Mouse (Mus musculus): ENCODE measurements around the gene Spint2. TPM values are rescaled to one million over a fixed set of nuclear protein-coding genes. Genes with fewer than 3 reads are reported as not detected.

Spint2 gene
- polyA plus RNA-seq, 1 experiment from 2014 or later, result 79.3 TPM

- no peak overlapping the region for H3K4me3 ChIP-seq
- peaks cover 74% of the 10 kb centered on the region for H3K27me3 ChIP-seq (replicated peaks; ENCODE audit: low read depth, poor library complexity, severe bottlenecking)
- peaks cover 40% of the 10 kb centered on the region for H3K4me1 ChIP-seq
- H3K36me3 ChIP-seq (replicated peaks), result no peaks in the 10 kb centered on the region
- H3K9me3 ChIP-seq, result no peaks in the 10 kb centered on the region
- 90% methylated on average over 7 of the region's 7 CpGs for WGBS
- DNase-seq (ENCODE audit: low spot score), result no peak
- no peak overlapping the region for H3K27ac ChIP-seq (replicated peaks)
Measured at GRCm38 (mm10) chr7:29287481-29287880, 5.8 kb upstream of the Spint2 start.

- Histone ChIP-seq H3K36me3 (replicated peaks) (no peaks in the 10 kb centered on the region), H3K4me3 (no peak overlapping the region), H3K27ac (replicated peaks) (no peak overlapping the region), H3K27me3 (replicated peaks; ENCODE audit: low read depth, poor library complexity, severe bottlenecking) (peaks cover 86% of the 10 kb centered on the region), H3K9me3 (no peaks in the 10 kb centered on the region), H3K4me1 (peaks cover 37% of the 10 kb centered on the region)
- no peak for DNase-seq (ENCODE audit: low spot score)
- WGBS, result 93% methylated on average over 6 of the region's 6 CpGs
Measured at GRCm38 (mm10) chr7:29284523-29284922, 2.8 kb upstream of the Spint2 start.

- Histone ChIP-seq H3K36me3 (replicated peaks) (no peaks in the 10 kb centered on the region), H3K27ac (replicated peaks) (no peak overlapping the region), H3K4me1 (peaks cover 35% of the 10 kb centered on the region), H3K27me3 (replicated peaks; ENCODE audit: low read depth, poor library complexity, severe bottlenecking) (peaks cover 86% of the 10 kb centered on the region), H3K9me3 (no peaks in the 10 kb centered on the region), H3K4me3 (no peak overlapping the region)
- DNase-seq (ENCODE audit: low spot score), result no peak
- 87% methylated on average over 4 of the region's 4 CpGs for WGBS
Measured at GRCm38 (mm10) chr7:29283876-29284275, 2.2 kb upstream of the Spint2 start.

- Histone ChIP-seq H3K27ac (replicated peaks) (peak overlapping the region; percentile 85), H3K4me3 (peak overlapping the region; percentile 76), H3K36me3 (replicated peaks) (no peaks in the 10 kb centered on the region), H3K4me1 (peaks cover 30% of the 10 kb centered on the region), H3K27me3 (replicated peaks; ENCODE audit: low read depth, poor library complexity, severe bottlenecking) (peaks cover 72% of the 10 kb centered on the region), H3K9me3 (no peaks in the 10 kb centered on the region)
- 12% methylated on average over 21 of the region's 21 CpGs for WGBS
- DNase-seq (ENCODE audit: low spot score), result no peak
Measured at GRCm38 (mm10) chr7:29282074-29282554, 402 bp upstream of the Spint2 start.

GRCm38 (mm10) chr7:29280801-29281200 lies 911 bp downstream of the Spint2 start:
- peaks cover 64% of the 10 kb centered on the region for H3K27me3 ChIP-seq (replicated peaks; ENCODE audit: low read depth, poor library complexity, severe bottlenecking)
- 12% methylated on average over 13 of the region's 13 CpGs for WGBS
- peak overlapping the region; percentile 85 for H3K27ac ChIP-seq (replicated peaks)
- DNase-seq (ENCODE audit: low spot score), result no peak
- no peaks in the 10 kb centered on the region for H3K9me3 ChIP-seq
- no peaks in the 10 kb centered on the region for H3K36me3 ChIP-seq (replicated peaks)
- H3K4me3 ChIP-seq, result peak overlapping the region; percentile 76
- peaks cover 30% of the 10 kb centered on the region for H3K4me1 ChIP-seq

- Histone ChIP-seq H3K4me3 (peak overlapping the region; percentile 76; the same call in 1 of the 2 replicates), H3K27ac (replicated peaks) (no peak overlapping the region), H3K27me3 (replicated peaks; ENCODE audit: low read depth, poor library complexity, severe bottlenecking) (peaks cover 56% of the 10 kb centered on the region), H3K36me3 (replicated peaks) (no peaks in the 10 kb centered on the region), H3K4me1 (peaks cover 30% of the 10 kb centered on the region), H3K9me3 (no peaks in the 10 kb centered on the region)
- no peak for DNase-seq (ENCODE audit: low spot score)
- 65% methylated on average over 8 of the region's 8 CpGs for WGBS
Measured at GRCm38 (mm10) chr7:29279924-29280323, 1.8 kb downstream of the Spint2 start.

- DNase-seq (ENCODE audit: low spot score), result no peak
- Histone ChIP-seq H3K36me3 (replicated peaks) (no peaks in the 10 kb centered on the region), H3K4me3 (no peak overlapping the region), H3K27me3 (replicated peaks; ENCODE audit: low read depth, poor library complexity, severe bottlenecking) (peaks cover 50% of the 10 kb centered on the region), H3K4me1 (peaks cover 30% of the 10 kb centered on the region), H3K27ac (replicated peaks) (no peak overlapping the region), H3K9me3 (no peaks in the 10 kb centered on the region)
Measured at GRCm38 (mm10) chr7:29279261-29279660, 2.5 kb downstream of the Spint2 start.

GRCm38 (mm10) chr7:29277510-29277909 lies 4.2 kb downstream of the Spint2 start:
- Histone ChIP-seq H3K27me3 (replicated peaks; ENCODE audit: low read depth, poor library complexity, severe bottlenecking) (peaks cover 36% of the 10 kb centered on the region), H3K36me3 (replicated peaks) (no peaks in the 10 kb centered on the region), H3K4me1 (peaks cover 30% of the 10 kb centered on the region), H3K4me3 (no peak overlapping the region), H3K9me3 (no peaks in the 10 kb centered on the region), H3K27ac (replicated peaks) (no peak overlapping the region)
- no peak for DNase-seq (ENCODE audit: low spot score)
- 91% methylated on average over 4 of the region's 4 CpGs for WGBS

- H3K27ac ChIP-seq (replicated peaks), result no peak overlapping the region
- peaks cover 23% of the 10 kb centered on the region for H3K4me1 ChIP-seq
- WGBS, result 69% methylated on average over 5 of the region's 5 CpGs
- DNase-seq (ENCODE audit: low spot score), result no peak
- no peaks in the 10 kb centered on the region for H3K9me3 ChIP-seq
- peaks cover 28% of the 10 kb centered on the region for H3K27me3 ChIP-seq (replicated peaks; ENCODE audit: low read depth, poor library complexity, severe bottlenecking)
- no peaks in the 10 kb centered on the region for H3K36me3 ChIP-seq (replicated peaks)
- H3K4me3 ChIP-seq, result no peak overlapping the region
Measured at GRCm38 (mm10) chr7:29276715-29277114, 5.0 kb downstream of the Spint2 start.

- WGBS, result 83% methylated on average over 8 of the region's 8 CpGs
Measured at GRCm38 (mm10) chr7:29271687-29272465, 9.8 kb downstream of the Spint2 start.

GRCm38 (mm10) chr7:29270445-29270844 lies 11.3 kb downstream of the Spint2 start:
- H3K36me3 ChIP-seq (replicated peaks), result no peaks in the 10 kb centered on the region
- peaks cover 11% of the 10 kb centered on the region; the same call in 1 of the 2 replicates for H3K4me1 ChIP-seq
- 89% methylated on average over 4 of the region's 4 CpGs for WGBS
- no peak overlapping the region for H3K4me3 ChIP-seq
- DNase-seq (ENCODE audit: low spot score), result no peak
- H3K9me3 ChIP-seq, result no peaks in the 10 kb centered on the region
- H3K27ac ChIP-seq (replicated peaks), result no peak overlapping the region
- no peaks in the 10 kb centered on the region for H3K27me3 ChIP-seq (replicated peaks; ENCODE audit: low read depth, poor library complexity, severe bottlenecking)

More at GRCm38 (mm10) chr7:29271687-29272465, 9.8 kb downstream of the Spint2 start:
- Histone ChIP-seq H3K27ac (replicated peaks) (no peak overlapping the region), H3K9me3 (no peaks in the 10 kb centered on the region), H3K4me1 (peaks cover 3% of the 10 kb centered on the region; the same call in 1 of the 2 replicates), H3K36me3 (replicated peaks) (no peaks in the 10 kb centered on the region), H3K27me3 (replicated peaks; ENCODE audit: low read depth, poor library complexity, severe bottlenecking) (no peaks in the 10 kb centered on the region), H3K4me3 (no peak overlapping the region)
- no peak for DNase-seq (ENCODE audit: low spot score)

GRCm38 (mm10) chr7:29266931-29267330 lies 14.8 kb downstream of the Spint2 start:
- no peak overlapping the region for H3K27ac ChIP-seq (replicated peaks)
- WGBS, result 60% methylated on average over 4 of the region's 4 CpGs
- H3K27me3 ChIP-seq (replicated peaks; ENCODE audit: low read depth, poor library complexity, severe bottlenecking), result no peaks in the 10 kb centered on the region
- no peak for DNase-seq (ENCODE audit: low spot score)
- H3K36me3 ChIP-seq (replicated peaks), result no peaks in the 10 kb centered on the region
- H3K4me3 ChIP-seq, result no peak overlapping the region
- H3K4me1 ChIP-seq, result peaks cover 25% of the 10 kb centered on the region
- H3K9me3 ChIP-seq, result no peaks in the 10 kb centered on the region

GRCm38 (mm10) chr7:29265636-29266035 lies 16.1 kb downstream of the Spint2 start:
- Histone ChIP-seq H3K4me1 (peaks cover 27% of the 10 kb centered on the region), H3K9me3 (no peaks in the 10 kb centered on the region), H3K4me3 (no peak overlapping the region), H3K27ac (replicated peaks) (no peak overlapping the region), H3K36me3 (replicated peaks) (no peaks in the 10 kb centered on the region), H3K27me3 (replicated peaks; ENCODE audit: low read depth, poor library complexity, severe bottlenecking) (no peaks in the 10 kb centered on the region)
- WGBS, result 83% methylated on average over 7 of the region's 7 CpGs
- no peak for DNase-seq (ENCODE audit: low spot score)

Measured in embryonic facial prominence, embryonic 10.5 days (tissue).